Mouse (Mus musculus) ovary, adult 18-20 months (tissue): Measurements from ENCODE around the gene Tnr.

Experiments
- DNase-seq: peaks from one replicate; pipeline ENCODE4 v3.0.0; 2022; ENCODE audit warnings: low spot score, mixed read lengths

Tnr gene

GRCm38 (mm10) chr1:159629822-159630589, 106.4 kb downstream of the Tnr start:
- no peak for DNase-seq

- DNase-seq, result no peak
Observed at GRCm38 (mm10) chr1:159632558-159632957, 109.0 kb downstream of the Tnr start.

GRCm38 (mm10) chr1:159639408-159639807, 115.8 kb downstream of the Tnr start:
- DNase-seq, result no peak

- DNase-seq, result no peak
Observed at GRCm38 (mm10) chr1:159645719-159646118, 122.2 kb downstream of the Tnr start.

- no peak for DNase-seq
Observed at GRCm38 (mm10) chr1:159650486-159650885, 126.9 kb downstream of the Tnr start.

GRCm38 (mm10) chr1:159655241-159655640, 131.7 kb downstream of the Tnr start:
- no peak for DNase-seq

GRCm38 (mm10) chr1:159657856-159658542, 134.4 kb downstream of the Tnr start:
- DNase-seq, result no peak

- DNase-seq, result no peak
Observed at GRCm38 (mm10) chr1:159660620-159661501, 137.3 kb downstream of the Tnr start.

GRCm38 (mm10) chr1:159664496-159664895, 140.9 kb downstream of the Tnr start:
- DNase-seq, result no peak

- no peak for DNase-seq
Observed at GRCm38 (mm10) chr1:159664945-159665344, 141.4 kb downstream of the Tnr start.

- DNase-seq, result peak; percentile 35
Observed at GRCm38 (mm10) chr1:159670629-159671150, 147.1 kb downstream of the Tnr start.

- DNase-seq, result no peak
Observed at GRCm38 (mm10) chr1:159671181-159671580, 147.6 kb downstream of the Tnr start.

- no peak for DNase-seq
Observed at GRCm38 (mm10) chr1:159674240-159674639, 150.7 kb downstream of the Tnr start.

GRCm38 (mm10) chr1:159675472-159675871, 151.9 kb downstream of the Tnr start:
- DNase-seq, result no peak

GRCm38 (mm10) chr1:159678221-159678935, 154.8 kb downstream of the Tnr start:
- no peak for DNase-seq

GRCm38 (mm10) chr1:159681252-159681651, 157.7 kb downstream of the Tnr start:
- DNase-seq, result no peak

GRCm38 (mm10) chr1:159686476-159687231, 163.1 kb downstream of the Tnr start:
- peak; percentile 78 for DNase-seq

- no peak for DNase-seq
Observed at GRCm38 (mm10) chr1:159696717-159697116, 173.1 kb downstream of the Tnr start.

GRCm38 (mm10) chr1:159702038-159702437, 178.5 kb downstream of the Tnr start:
- no peak for DNase-seq

GRCm38 (mm10) chr1:159704925-159705324, 181.4 kb downstream of the Tnr start:
- DNase-seq, result no peak

GRCm38 (mm10) chr1:159716301-159716700, 192.7 kb downstream of the Tnr start:
- no peak for DNase-seq
